Mouse (Mus musculus) liver, embryonic 15.5 days (tissue): ENCODE data around the gene Cpa5. TPM values are rescaled to one million over a fixed set of nuclear protein-coding genes. Genes with fewer than 3 reads are reported as not detected.

Experiments used
- ATAC-seq: fragments of 200-750 bp; cut with Nextera tagmentation; 2 replicates; pipeline ENCODE4 v1.8.0; 2017; ENCODE audit warnings: moderate number of reproducible peaks, mild to moderate bottlenecking, moderate library complexity; ENCODE audit not compliant: insufficient read depth
- H3K27ac ChIP-seq: fragments of 300-500 bp; sonication (generic); replicated peaks from 2 replicates; pipeline ENCODE4 v1.5.1; 2015; ENCODE audit warnings: mild to moderate bottlenecking, inconsistent platforms
- H3K27me3 ChIP-seq: fragments of 300-500 bp; sonication (generic); 2 replicates; pipeline ENCODE4 v1.6.1; 2015; ENCODE audit warnings: mild to moderate bottlenecking, inconsistent platforms
- H3K36me3 ChIP-seq: fragments of 300-500 bp; sonication (generic); replicated peaks from 2 replicates; pipeline ENCODE4 v1.6.1; 2015; ENCODE audit warnings: moderate library complexity, mild to moderate bottlenecking, inconsistent platforms
- H3K4me1 ChIP-seq: fragments of 300-500 bp; sonication (generic); replicated peaks from 2 replicates; pipeline ENCODE4 v1.6.1; 2015; ENCODE audit warnings: inconsistent platforms
- H3K4me2 ChIP-seq: fragments of 300-500 bp; sonication (generic); 2 replicates; pipeline ENCODE4 v1.6.1; 2015; ENCODE audit warnings: moderate library complexity, mild to moderate bottlenecking, inconsistent platforms
- H3K4me3 ChIP-seq: fragments of 300-500 bp; sonication (generic); replicated peaks from 2 replicates; pipeline ENCODE4 v1.5.1; 2015; ENCODE audit warnings: mild to moderate bottlenecking, inconsistent platforms
- H3K9ac ChIP-seq: fragments of 300-500 bp; sonication (generic); 2 replicates; pipeline ENCODE4 v1.6.1; 2015; ENCODE audit warnings: moderate library complexity, mild to moderate bottlenecking, inconsistent platforms
- H3K9me3 ChIP-seq: fragments of 300-500 bp; sonication (generic); replicated peaks from 2 replicates; pipeline ENCODE4 v1.6.1; 2016; ENCODE audit warnings: inconsistent platforms
- whole genome bisulfite sequencing: fragments of 180-500 bp; shearing (Covaris S2); methylation state at CpG from one replicate; pipeline ENCODE4 v1.1.7; 2015; ENCODE audit warnings: mixed read lengths; ENCODE audit not compliant: insufficient replicate concordance; 5-methylcytosine and 5-hydroxymethylcytosine counted together
- polyA plus RNA-seq: library from polyadenylated mRNA; unstranded; fragments of >200 nt; fragmentation: Nextera tagmentation; extraction: Ambion mirVana; gene quantifications from 2 replicates; pipeline ENCODE4 v1.2.1, GENCODE M21; 2015

Gene Cpa5
- polyA plus RNA-seq, 1 experiment from 2014 or later, result 0.09 TPM

DNA sequence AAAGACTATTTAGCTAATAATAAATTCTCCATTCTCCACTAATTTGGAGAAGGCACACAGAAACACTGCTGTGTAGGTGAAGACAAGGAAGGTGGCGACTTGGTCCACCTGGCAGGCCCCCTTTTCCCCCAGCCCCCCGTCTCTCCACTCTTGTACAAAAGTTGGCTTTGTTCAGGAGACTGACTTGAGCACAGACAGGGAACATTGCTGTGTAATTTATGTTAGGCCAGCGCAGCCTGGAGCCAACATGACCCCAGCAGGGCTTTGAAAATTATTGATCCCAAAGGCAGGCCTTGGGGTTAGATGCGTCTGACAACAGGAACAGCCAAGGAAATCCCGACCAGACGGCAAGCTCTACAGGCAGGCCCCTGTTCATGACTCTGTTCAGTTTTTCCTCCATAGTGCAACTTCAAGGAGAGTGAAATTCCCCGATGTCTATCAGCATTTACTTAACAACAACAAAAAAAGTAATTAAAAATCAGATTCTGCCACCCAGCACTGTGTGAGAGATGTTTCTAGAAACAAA, 6.4 kb upstream of the Cpa5 start:
- no peaks in the 10 kb centered on the region for H3K9me3 ChIP-seq
- ATAC-seq, result no peak

DNA sequence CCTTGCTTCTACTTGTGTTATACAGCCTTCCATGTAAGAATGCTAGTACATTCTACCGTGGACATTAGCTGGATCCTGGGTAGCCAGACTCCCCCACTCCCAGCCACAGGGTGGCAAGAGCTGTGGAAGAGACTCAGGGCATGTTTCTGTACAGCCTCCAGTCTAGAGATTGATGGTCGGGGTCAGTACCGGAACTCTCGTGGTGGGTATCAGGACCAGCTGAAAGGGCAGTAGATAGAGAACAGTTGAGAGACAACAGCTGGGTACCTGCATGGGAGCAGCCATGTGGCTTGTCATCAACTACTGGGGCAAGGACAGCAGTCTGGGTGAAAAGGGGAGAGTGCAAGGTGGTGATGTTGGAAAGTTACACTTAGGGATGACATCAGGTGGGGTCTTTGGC, 5.7 kb upstream of the Cpa5 start:
- H3K4me3 ChIP-seq, result no peak overlapping the region
- no peaks in the 10 kb centered on the region for H3K27me3 ChIP-seq
- H3K9me3 ChIP-seq, result no peaks in the 10 kb centered on the region
- no peak overlapping the region for H3K9ac ChIP-seq
- no peak for ATAC-seq
- no peak overlapping the region for H3K4me2 ChIP-seq
- 66% methylated on average over 4 of the region's 4 CpGs for WGBS
- no peaks in the 10 kb centered on the region for H3K4me1 ChIP-seq
- H3K27ac ChIP-seq, result no peak overlapping the region
- no peaks in the 10 kb centered on the region for H3K36me3 ChIP-seq

More for the DNA sequence above, 6.4 kb upstream of the Cpa5 start:
- H3K4me1 ChIP-seq, result no peaks in the 10 kb centered on the region; the same call in 1 of the 2 replicates
- 63% methylated on average over 7 of the region's 7 CpGs for WGBS
- H3K27ac ChIP-seq, result no peak overlapping the region
- H3K36me3 ChIP-seq, result no peaks in the 10 kb centered on the region
- no peak overlapping the region for H3K4me3 ChIP-seq
- H3K4me2 ChIP-seq, result no peak overlapping the region
- H3K9ac ChIP-seq, result no peak overlapping the region
- H3K27me3 ChIP-seq, result no peaks in the 10 kb centered on the region

DNA sequence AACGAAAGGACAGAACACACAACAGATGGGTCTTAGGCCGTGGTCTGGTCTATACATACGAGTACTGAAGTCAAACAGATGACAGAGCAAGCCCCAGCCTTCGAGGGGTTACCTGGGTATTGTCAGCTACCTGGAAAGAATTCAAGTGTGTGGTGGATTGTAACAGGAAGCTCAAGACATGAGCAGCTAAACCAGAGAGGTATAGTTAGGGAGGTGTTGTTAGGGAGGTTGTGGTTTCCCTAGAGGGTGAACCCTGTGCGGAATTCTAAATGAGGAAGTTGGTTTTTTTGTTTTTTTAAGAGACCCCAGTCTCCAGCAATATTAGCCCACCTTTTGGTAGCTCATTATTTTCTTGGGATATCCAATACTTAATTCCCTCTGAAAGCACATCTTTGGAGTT, 5.1 kb upstream of the Cpa5 start:
- WGBS, result 21% methylated on average over 5 of the region's 5 CpGs
- Histone ChIP-seq H3K4me2 (no peak overlapping the region), H3K27me3 (no peaks in the 10 kb centered on the region), H3K9me3 (no peaks in the 10 kb centered on the region), H3K9ac (no peak overlapping the region), H3K27ac (no peak overlapping the region), H3K4me1 (no peaks in the 10 kb centered on the region), H3K36me3 (no peaks in the 10 kb centered on the region), H3K4me3 (no peak overlapping the region)
- ATAC-seq, result no peak

DNA sequence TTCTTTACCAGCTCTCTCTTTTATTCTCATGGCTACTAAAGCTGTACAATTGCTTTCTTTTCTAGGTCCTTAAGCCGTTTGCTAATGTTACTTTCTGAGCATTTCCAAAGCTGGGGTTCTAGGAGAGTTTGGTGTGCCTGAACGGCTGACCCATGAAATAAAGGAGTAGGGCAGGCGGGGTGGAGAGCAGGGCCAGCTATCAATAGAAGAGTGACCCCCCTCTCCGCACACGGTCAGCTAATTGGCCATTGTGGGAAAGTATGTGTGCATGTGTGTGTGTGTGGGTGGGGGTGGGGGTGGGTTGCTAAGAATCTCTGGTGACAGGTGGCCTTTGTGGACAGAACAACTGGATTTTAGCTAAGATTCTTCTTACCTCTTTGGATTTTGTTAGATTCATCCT, 402 bp downstream of the Cpa5 start:
- Histone ChIP-seq H3K4me1 (peaks cover under 1% of the 10 kb centered on the region; the same call in 1 of the 2 replicates), H3K4me2 (no peak overlapping the region), H3K4me3 (no peak overlapping the region), H3K27me3 (peaks cover 21% of the 10 kb centered on the region), H3K9ac (no peak overlapping the region), H3K36me3 (no peaks in the 10 kb centered on the region), H3K9me3 (no peaks in the 10 kb centered on the region), H3K27ac (no peak overlapping the region)
- 65% methylated on average over 5 of the region's 5 CpGs for WGBS
- no peak for ATAC-seq

DNA sequence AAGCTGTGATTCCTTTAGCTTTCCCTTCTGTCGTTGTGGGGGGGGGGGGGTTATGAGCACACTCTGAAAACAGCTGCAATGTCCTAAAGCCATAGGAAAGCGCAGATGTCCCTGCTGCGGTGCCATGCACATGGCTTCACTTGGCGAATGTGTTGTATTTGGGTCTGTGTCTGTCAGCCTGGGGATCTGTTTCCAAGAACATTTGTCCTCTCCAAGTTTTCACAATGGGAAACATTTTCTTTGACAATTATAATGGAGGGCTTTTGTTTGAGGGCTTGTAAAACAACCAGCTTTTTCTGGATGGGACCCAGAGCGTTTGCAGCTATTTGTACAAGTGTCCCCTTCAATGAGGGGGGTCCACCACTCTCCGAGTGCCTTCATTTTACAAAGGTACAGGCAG, 3.4 kb downstream of the Cpa5 start:
- H3K27me3 ChIP-seq, result peaks cover 51% of the 10 kb centered on the region
- 69% methylated on average over 6 of the region's 6 CpGs for WGBS
- H3K27ac ChIP-seq, result no peak overlapping the region
- H3K9me3 ChIP-seq, result no peaks in the 10 kb centered on the region
- H3K4me1 ChIP-seq, result peaks cover 9% of the 10 kb centered on the region
- no peaks in the 10 kb centered on the region for H3K36me3 ChIP-seq
- ATAC-seq, result no peak
- no peak overlapping the region for H3K4me2 ChIP-seq
- H3K4me3 ChIP-seq, result no peak overlapping the region
- no peak overlapping the region for H3K9ac ChIP-seq

DNA sequence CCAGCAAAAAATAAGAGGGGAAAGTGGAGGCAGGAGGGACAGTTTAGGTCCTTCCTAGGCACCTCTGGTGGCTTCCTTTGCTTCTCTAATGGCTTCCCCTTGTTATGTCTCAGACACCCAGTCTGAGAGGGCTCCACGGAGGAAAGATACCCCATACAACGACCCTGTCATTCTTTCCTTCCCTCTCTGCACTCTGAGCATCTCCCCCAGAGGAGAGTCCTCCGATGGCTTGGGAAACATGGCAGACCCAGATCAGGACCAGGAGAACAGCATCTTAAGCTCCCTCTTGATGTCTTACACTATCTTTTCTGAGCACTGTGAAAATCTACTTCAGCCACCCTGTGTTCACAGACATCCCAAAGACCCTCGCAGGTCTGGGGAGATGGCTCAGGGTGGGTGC, 4.9 kb downstream of the Cpa5 start:
- WGBS, result 24% methylated on average over 4 of the region's 4 CpGs
- peaks cover 9% of the 10 kb centered on the region for H3K4me1 ChIP-seq
- H3K9ac ChIP-seq, result no peak overlapping the region
- no peak overlapping the region for H3K27ac ChIP-seq
- H3K36me3 ChIP-seq, result no peaks in the 10 kb centered on the region
- ATAC-seq, result no peak
- H3K4me3 ChIP-seq, result no peak overlapping the region
- H3K4me2 ChIP-seq, result no peak overlapping the region
- peaks cover 66% of the 10 kb centered on the region for H3K27me3 ChIP-seq
- no peaks in the 10 kb centered on the region for H3K9me3 ChIP-seq

DNA sequence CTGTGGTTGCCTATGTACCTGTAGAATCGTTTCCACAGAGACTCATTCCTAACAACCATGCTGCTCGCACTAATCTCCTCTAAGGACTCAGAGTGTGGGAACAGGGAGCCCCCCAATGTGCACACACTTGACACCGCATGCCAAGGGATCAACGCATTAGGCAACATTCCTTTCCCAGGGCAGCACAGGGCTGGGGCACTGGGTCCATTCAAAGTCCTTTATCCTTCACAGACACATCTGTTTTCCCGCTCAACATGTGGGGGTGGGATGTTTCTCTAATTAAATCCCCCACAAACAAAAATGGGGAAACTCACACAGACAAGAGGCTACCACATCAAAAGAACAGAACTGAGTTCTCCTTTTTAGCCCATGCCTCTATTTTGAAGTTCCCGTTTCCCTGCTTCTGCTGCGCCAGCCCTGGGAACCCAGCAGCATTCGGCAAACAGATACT, 5.7 kb downstream of the Cpa5 start:
- peaks cover 9% of the 10 kb centered on the region for H3K4me1 ChIP-seq
- no peak overlapping the region for H3K9ac ChIP-seq
- H3K27me3 ChIP-seq, result peaks cover 66% of the 10 kb centered on the region
- H3K36me3 ChIP-seq, result no peaks in the 10 kb centered on the region
- H3K27ac ChIP-seq, result no peak overlapping the region
- no peaks in the 10 kb centered on the region for H3K9me3 ChIP-seq
- H3K4me3 ChIP-seq, result no peak overlapping the region
- ATAC-seq, result no peak
- WGBS, result 3% methylated on average over 8 of the region's 8 CpGs
- peak overlapping the region; percentile 13; the same call in 1 of the 2 replicates for H3K4me2 ChIP-seq

DNA sequence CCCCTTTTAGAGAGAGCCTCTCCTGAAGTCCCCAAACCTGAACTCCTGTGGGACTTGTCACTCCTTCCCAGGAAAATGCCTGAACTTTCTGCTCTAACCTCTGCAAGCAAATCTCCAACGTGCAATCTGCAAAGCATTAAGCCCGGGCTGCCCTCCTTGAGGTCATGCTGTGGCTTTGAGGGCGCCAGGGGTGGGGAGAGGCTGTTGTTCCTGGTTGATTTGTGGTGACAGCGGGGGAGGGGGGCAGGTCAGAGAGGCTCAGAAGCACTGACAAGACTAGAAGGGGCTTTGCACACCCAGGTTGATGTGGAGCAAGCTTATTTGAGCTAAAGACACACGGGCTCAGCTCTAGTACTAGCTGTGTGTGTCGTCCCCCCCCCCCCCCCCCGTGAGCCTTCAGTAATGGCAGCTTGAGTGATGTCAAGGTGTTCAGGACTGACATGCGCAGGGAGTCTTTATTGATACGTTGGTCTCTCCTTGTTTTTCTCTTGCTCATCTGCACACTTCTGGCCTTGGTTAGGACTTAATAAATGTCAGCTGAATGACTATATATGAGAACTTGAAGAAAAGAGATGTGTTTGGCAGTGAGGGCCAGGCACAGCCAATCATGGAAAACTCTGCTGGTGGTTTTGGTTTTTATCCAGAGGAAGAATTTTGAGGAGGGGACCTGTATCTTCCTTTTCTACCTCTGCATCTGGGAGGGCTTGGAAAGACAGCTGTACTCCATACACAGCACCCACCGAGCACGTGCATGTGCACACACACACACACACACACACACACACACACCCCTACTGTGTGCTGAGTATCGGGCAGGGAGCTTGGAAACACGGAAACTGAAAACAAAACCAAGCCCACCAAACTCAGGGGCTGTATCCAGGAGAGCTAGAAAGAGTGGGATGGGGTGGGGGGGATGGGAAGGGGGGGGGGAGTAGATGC, 6.5 kb downstream of the Cpa5 start:
- no peaks in the 10 kb centered on the region for H3K36me3 ChIP-seq
- WGBS, result 6% methylated on average over 13 of the region's 13 CpGs
- H3K4me2 ChIP-seq, result peak overlapping the region; percentile 13; the same call in 1 of the 2 replicates
- H3K9me3 ChIP-seq, result no peaks in the 10 kb centered on the region
- H3K27me3 ChIP-seq, result peaks cover 66% of the 10 kb centered on the region
- H3K4me1 ChIP-seq, result peaks cover 9% of the 10 kb centered on the region
- no peak overlapping the region for H3K9ac ChIP-seq
- no peak overlapping the region for H3K4me3 ChIP-seq
- no peak overlapping the region for H3K27ac ChIP-seq
- ATAC-seq, result no peak

DNA sequence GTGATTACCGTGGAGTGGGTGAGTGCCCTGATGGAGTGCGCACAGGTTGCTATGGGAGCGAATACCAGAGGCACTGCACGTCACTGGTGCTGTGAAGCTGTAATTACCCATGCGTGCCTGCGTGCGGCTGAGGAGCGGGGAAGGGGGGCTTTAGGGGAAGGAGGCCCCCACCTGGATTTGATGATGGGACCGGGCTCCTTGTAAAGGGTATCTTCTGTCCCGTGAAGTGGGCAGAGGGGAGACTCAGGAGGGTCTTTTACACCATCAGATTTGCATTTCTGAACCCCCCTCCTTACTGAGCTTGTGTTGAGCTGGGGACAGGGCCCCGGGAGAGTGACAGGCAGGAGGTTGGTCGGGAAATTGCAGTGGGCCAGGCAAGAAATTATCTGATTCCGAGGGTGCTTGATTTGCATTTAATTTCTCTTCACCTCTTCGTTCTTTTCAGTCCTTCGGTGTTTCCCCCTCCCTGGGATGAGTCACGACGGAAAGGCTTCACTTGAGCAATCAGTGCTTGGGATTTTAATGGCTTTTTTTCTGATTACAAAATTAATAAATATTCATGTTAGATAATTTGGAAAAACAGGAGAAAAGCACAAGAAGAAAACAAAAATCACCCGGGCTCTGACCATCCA, 7.3 kb downstream of the Cpa5 start:
- no peak overlapping the region for H3K4me3 ChIP-seq
- H3K27me3 ChIP-seq, result peaks cover 68% of the 10 kb centered on the region
- H3K27ac ChIP-seq, result no peak overlapping the region; the same call in 1 of the 2 replicates
- no peak overlapping the region for H3K9ac ChIP-seq
- peaks cover 9% of the 10 kb centered on the region for H3K4me1 ChIP-seq
- no peak for ATAC-seq
- H3K4me2 ChIP-seq, result no peak overlapping the region
- WGBS, result 14% methylated on average over 18 of the region's 18 CpGs
- H3K9me3 ChIP-seq, result no peaks in the 10 kb centered on the region
- H3K36me3 ChIP-seq, result no peaks in the 10 kb centered on the region

DNA sequence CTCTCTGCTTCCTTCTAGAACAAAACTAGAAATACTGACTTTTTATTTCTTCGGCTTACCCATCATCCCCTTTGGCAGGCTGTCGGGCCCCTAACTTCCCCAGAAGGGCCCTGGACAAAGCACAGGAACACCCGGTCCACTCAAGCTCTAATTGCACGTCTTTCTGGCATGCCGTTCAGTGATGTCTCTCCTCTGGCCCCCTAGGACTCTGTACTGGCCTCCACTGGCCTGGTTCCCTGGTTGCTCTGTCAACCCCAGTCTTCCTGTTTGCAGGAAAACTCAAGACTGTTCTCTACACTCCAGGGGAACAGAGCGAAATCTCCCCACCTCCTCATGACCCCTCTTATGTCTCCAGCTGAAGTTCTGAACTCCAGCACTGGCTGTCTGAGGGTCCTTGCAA, 7.9 kb downstream of the Cpa5 start:
- H3K4me3 ChIP-seq, result no peak overlapping the region
- no peaks in the 10 kb centered on the region for H3K36me3 ChIP-seq
- no peaks in the 10 kb centered on the region for H3K9me3 ChIP-seq
- peak overlapping the region; percentile 19; the same call in 1 of the 2 replicates for H3K27ac ChIP-seq
- H3K4me1 ChIP-seq, result peaks cover 9% of the 10 kb centered on the region
- ATAC-seq, result no peak
- H3K9ac ChIP-seq, result no peak overlapping the region
- no peak overlapping the region for H3K4me2 ChIP-seq
- H3K27me3 ChIP-seq, result peaks cover 72% of the 10 kb centered on the region
- 31% methylated on average over 6 of the region's 6 CpGs for WGBS

DNA sequence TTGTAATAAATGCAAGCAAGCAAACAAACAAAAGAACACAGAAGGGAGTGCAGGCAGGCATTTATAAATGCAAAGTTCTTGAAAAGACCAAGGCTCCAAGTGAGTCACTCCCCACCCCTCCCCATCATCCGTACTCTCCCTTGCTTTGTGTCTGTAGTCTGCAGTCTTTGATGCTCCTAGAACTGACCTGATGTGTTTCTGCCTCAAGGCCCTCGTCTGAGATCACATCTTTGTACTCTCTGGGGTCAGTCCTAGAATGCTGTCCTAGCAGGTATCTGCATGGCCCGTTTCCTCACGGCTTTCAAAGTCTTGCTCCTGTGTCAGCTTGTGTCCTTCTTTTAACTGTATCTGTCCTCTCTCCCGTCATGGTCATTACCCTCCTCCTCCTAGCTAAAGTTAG, 8.8 kb downstream of the Cpa5 start:
- ATAC-seq, result no peak
- Histone ChIP-seq H3K4me1 (peaks cover 9% of the 10 kb centered on the region), H3K36me3 (no peaks in the 10 kb centered on the region), H3K27me3 (peaks cover 65% of the 10 kb centered on the region), H3K27ac (no peak overlapping the region), H3K9ac (no peak overlapping the region), H3K9me3 (no peaks in the 10 kb centered on the region), H3K4me2 (no peak overlapping the region), H3K4me3 (no peak overlapping the region)
- WGBS, result 61% methylated on average over 5 of the region's 5 CpGs
